Mouse (Mus musculus): ENCODE data around the gene Gm10378. TPM values are rescaled to one million over a fixed set of nuclear protein-coding genes. Genes with fewer than 3 reads are reported as not detected.

The Gm10378 gene
- not detected for polyA plus RNA-seq (2014; fragmentation: Illumina TruSeq; extraction: RNeasy Lipid Tissue Mini Kit (QIAGEN cat#74804); ENCODE audit: low read depth, low replicate concordance)

DNA sequence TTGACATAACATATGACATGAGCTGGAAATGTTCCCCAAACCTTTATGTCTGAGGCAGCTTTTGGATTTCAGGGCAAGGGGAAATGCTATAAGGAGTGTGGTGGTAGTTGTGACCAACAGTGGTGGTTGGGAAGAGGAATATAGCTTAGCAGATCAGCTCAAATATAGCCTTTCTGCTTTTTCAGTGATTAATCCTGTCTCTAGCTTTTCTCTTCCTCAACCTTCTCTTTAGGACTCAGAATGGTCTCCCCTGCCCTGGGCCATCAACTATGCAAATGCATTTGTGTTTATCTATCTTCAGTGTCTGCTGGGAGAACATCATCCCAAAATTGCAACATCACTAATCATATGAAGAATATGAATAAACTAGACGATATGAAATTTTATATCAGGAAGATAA, at the start of gene Gm10378:
Gene Gm10378, plus strand, starts transcription at position 301 of the 400 bp plus-strand sequence.

DNA sequence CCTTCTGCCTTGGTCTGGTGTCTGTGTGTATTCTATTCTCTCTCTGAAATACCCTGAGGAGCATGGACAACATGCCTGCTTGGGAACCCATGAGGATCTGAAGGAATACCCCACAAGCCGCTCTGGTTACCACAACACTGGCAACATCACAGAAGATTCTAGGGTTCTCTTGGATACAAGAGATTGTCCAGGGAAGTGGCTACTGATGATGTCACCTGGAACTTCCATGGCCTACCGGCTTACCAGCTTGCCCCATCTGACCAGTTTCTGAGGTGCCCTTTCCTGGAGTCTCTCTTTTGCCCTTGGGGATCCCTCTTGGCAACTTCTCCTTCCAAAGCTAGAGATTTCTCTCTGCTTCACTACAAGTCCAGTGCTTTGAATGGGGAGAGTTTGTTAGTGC, 13.9 kb upstream of the Gm10378 start, which contains the start of gene Gm3633:
Gene Gm3633, minus strand, starts transcription at position 101 of the 400 bp plus-strand sequence.

Other genes starting within 250 kb of the Gm10378 start
- gene Gm8005, start 216.3 kb upstream of the Gm10378 start, polyA plus RNA-seq (2014; fragmentation: Illumina TruSeq; extraction: RNeasy Lipid Tissue Mini Kit (QIAGEN cat#74804); ENCODE audit: low read depth, low replicate concordance): not detected
- gene Gm8011, start 192.1 kb upstream of the Gm10378 start, polyA plus RNA-seq (2014; fragmentation: Illumina TruSeq; extraction: RNeasy Lipid Tissue Mini Kit (QIAGEN cat#74804); ENCODE audit: low read depth, low replicate concordance): not detected
- not detected for gene Gm8020, start 153.6 kb upstream of the Gm10378 start, polyA plus RNA-seq (2014; fragmentation: Illumina TruSeq; extraction: RNeasy Lipid Tissue Mini Kit (QIAGEN cat#74804); ENCODE audit: low read depth, low replicate concordance)
- gene Gm8024, start 131.7 kb upstream of the Gm10378 start, polyA plus RNA-seq (2014; fragmentation: Illumina TruSeq; extraction: RNeasy Lipid Tissue Mini Kit (QIAGEN cat#74804); ENCODE audit: low read depth, low replicate concordance): not detected
- gene Gm17124, start 56.1 kb upstream of the Gm10378 start, polyA plus RNA-seq (2014; fragmentation: Illumina TruSeq; extraction: RNeasy Lipid Tissue Mini Kit (QIAGEN cat#74804); ENCODE audit: low read depth, low replicate concordance): not detected
- not detected for gene Gm3633, start 14.0 kb upstream of the Gm10378 start, polyA plus RNA-seq (2014; fragmentation: Illumina TruSeq; extraction: RNeasy Lipid Tissue Mini Kit (QIAGEN cat#74804); ENCODE audit: low read depth, low replicate concordance)
- not detected for gene Gm3015, start 112.9 kb downstream of the Gm10378 start, polyA plus RNA-seq (2014; fragmentation: Illumina TruSeq; extraction: RNeasy Lipid Tissue Mini Kit (QIAGEN cat#74804); ENCODE audit: low read depth, low replicate concordance)
- gene Gm10377, start 142.0 kb downstream of the Gm10378 start, polyA plus RNA-seq (2014; fragmentation: Illumina TruSeq; extraction: RNeasy Lipid Tissue Mini Kit (QIAGEN cat#74804); ENCODE audit: low read depth, low replicate concordance): not detected
- not detected for gene Gm21977, start 197.5 kb downstream of the Gm10378 start, polyA plus RNA-seq (2014; fragmentation: Illumina TruSeq; extraction: RNeasy Lipid Tissue Mini Kit (QIAGEN cat#74804); ENCODE audit: low read depth, low replicate concordance)

Data from heart, adult 10 weeks (tissue).